Mouse (Mus musculus) midbrain, embryonic 14.5 days (tissue): ENCODE data around the gene Pwwp2a. TPM values are rescaled to one million over a fixed set of nuclear protein-coding genes. Genes with fewer than 3 reads are reported as not detected.

ENCODE experiments used
- ATAC-seq: fragments of 200-750 bp; cut with Nextera tagmentation; 2 replicates; pipeline ENCODE4 v1.8.0; 2017; ENCODE audit warnings: moderate number of reproducible peaks, moderate library complexity; ENCODE audit not compliant: low FRiP score, low TSS enrichment
- DNase-seq: peaks from one replicate; pipeline ENCODE4 v3.0.0-alpha.2; 2015
- H3K27ac ChIP-seq: fragments of 300-500 bp; sonication (generic); replicated peaks from 2 replicates; pipeline ENCODE4 v1.5.1; 2014; ENCODE audit warnings: mild to moderate bottlenecking, low read depth, low read length, moderate library complexity
- H3K27me3 ChIP-seq: fragments of 300-500 bp; sonication (generic); 2 replicates; pipeline ENCODE4 v1.6.1; 2014; ENCODE audit warnings: low read length, control low read depth, mixed read lengths; ENCODE audit not compliant: control insufficient read depth, insufficient read depth
- H3K36me3 ChIP-seq: fragments of 300-500 bp; sonication (generic); 2 replicates; pipeline ENCODE4 v1.6.1; 2014; ENCODE audit warnings: low read length, control low read depth; ENCODE audit not compliant: control insufficient read depth, insufficient read depth
- H3K4me1 ChIP-seq: fragments of 300-500 bp; sonication (generic); 2 replicates; pipeline ENCODE4 v1.6.1; 2014; ENCODE audit warnings: mild to moderate bottlenecking, antibody characterized with exemption, low read length, control low read depth; ENCODE audit not compliant: control insufficient read depth, insufficient read depth
- H3K4me2 ChIP-seq: fragments of 300-500 bp; sonication (generic); 2 replicates; pipeline ENCODE4 v1.6.1; 2014; ENCODE audit warnings: mild to moderate bottlenecking, low read length, moderate library complexity
- H3K4me3 ChIP-seq: fragments of 300-500 bp; sonication (generic); replicated peaks from 2 replicates; pipeline ENCODE4 v1.5.1; 2014; ENCODE audit warnings: low read depth, low read length
- H3K9ac ChIP-seq: fragments of 300-500 bp; sonication (generic); replicated peaks from 2 replicates; pipeline ENCODE4 v1.6.1; 2014; ENCODE audit warnings: mild to moderate bottlenecking, low read length, moderate library complexity
- H3K9me3 ChIP-seq: fragments of 300-500 bp; sonication (generic); 2 replicates; pipeline ENCODE4 v1.6.1; 2016; ENCODE audit warnings: low read length, control low read depth, mixed read lengths; ENCODE audit not compliant: control insufficient read depth
- WGBS: fragments of 180-500 bp; shearing (Covaris S2); extraction: QIAGEN DNeasy Blood & Tissue Kit; methylation state at CpG from one replicate; pipeline ENCODE4 v1.1.7; 2014; 5-methylcytosine and 5-hydroxymethylcytosine counted together
- polyA plus RNA-seq: library from polyadenylated mRNA; unstranded; fragments of >200 nt; fragmentation: Nextera tagmentation; extraction: Ambion mirVana; gene quantifications from 2 replicates; pipeline ENCODE4 v1.2.1, GENCODE M21; 2014

Pwwp2a gene
- polyA plus RNA-seq, 1 experiment from 2014 or later = 47.1 TPM

DNA sequence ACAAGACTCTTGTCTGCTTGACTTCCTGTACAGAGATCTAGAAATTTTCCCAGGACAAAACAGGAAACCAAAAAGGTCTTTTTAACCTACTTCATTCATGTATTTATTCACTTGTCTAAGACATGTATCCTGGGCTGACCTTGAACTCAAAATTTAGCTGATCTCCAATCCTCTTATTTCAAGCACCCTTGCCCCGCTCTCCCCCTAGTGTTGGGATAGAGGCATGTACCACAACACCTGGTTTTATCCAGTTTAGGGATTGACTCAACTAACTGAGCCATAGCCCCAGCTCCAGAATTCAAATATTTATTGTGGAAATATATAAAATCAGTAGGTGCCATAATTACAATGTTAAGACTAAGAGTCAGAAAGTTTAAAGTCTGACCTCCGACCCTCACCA lies 69.7 kb downstream of the Pwwp2a start:
- ATAC-seq = no peak
- 68% methylated on average over 2 of the region's 2 CpGs for WGBS

DNA sequence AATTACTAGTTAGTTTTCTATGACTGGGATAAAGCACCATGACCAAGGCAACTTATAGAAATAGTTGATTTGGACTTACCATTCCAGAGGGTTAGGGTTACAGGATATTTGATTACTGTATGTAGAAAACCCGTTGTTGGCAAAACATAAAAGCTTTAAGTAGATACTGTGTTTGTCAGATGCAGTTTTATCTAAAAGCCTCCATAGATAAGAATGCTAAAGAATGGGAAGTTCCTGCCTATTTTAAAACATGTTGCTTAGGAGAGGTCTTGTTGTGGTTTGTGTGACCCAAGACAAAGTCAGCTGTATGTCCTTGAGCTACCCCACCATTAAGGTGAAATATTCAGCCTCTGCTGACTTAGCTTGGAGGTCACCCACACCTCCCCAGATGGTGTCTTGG lies 72.8 kb downstream of the Pwwp2a start:
- H3K4me1 ChIP-seq = no peaks in the 10 kb centered on the region
- no peak overlapping the region for H3K4me3 ChIP-seq
- H3K9me3 ChIP-seq = no peaks in the 10 kb centered on the region
- H3K36me3 ChIP-seq = no peaks in the 10 kb centered on the region
- no peaks in the 10 kb centered on the region for H3K27me3 ChIP-seq
- no peak overlapping the region for H3K27ac ChIP-seq
- no peak overlapping the region for H3K4me2 ChIP-seq
- no peak overlapping the region for H3K9ac ChIP-seq
- DNase-seq = no peak
- no peak for ATAC-seq
- WGBS = 85% methylated on average over 1 of the region's 1 CpGs

More for the DNA sequence above, 69.7 kb downstream of the Pwwp2a start:
- Histone ChIP-seq H3K27ac (no peak overlapping the region), H3K4me1 (peaks cover 6% of the 10 kb centered on the region; the same call in 1 of the 2 replicates), H3K27me3 (no peaks in the 10 kb centered on the region), H3K9ac (no peak overlapping the region), H3K4me3 (no peak overlapping the region), H3K4me2 (no peak overlapping the region), H3K36me3 (no peaks in the 10 kb centered on the region), H3K9me3 (no peaks in the 10 kb centered on the region)
- no peak for DNase-seq

DNA sequence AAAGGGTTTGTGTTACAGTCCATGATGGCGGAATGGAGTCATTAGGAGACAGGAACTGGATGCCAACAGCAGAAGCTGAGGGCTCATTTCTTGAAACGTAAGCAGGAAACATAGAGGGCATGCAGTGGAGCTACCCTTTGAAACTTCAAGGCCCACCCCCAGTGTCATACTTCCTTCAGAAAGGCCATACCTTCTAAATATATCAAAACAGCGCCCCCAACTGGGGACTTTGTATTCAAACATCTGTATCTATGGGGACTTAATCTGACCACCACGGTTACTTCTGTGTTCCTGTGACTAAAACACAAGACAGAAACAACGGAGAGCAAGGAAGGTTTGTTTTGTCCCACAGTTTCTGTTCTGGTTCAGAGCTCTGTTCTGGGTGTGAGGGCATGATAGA lies 73.6 kb downstream of the Pwwp2a start:
- 74% methylated on average over 5 of the region's 5 CpGs for WGBS
- DNase-seq (no peak), ATAC-seq (no peak)
- Histone ChIP-seq H3K4me2 (no peak overlapping the region), H3K36me3 (no peaks in the 10 kb centered on the region), H3K4me1 (no peaks in the 10 kb centered on the region), H3K27me3 (no peaks in the 10 kb centered on the region), H3K9me3 (no peaks in the 10 kb centered on the region), H3K4me3 (no peak overlapping the region), H3K9ac (no peak overlapping the region), H3K27ac (no peak overlapping the region)

DNA sequence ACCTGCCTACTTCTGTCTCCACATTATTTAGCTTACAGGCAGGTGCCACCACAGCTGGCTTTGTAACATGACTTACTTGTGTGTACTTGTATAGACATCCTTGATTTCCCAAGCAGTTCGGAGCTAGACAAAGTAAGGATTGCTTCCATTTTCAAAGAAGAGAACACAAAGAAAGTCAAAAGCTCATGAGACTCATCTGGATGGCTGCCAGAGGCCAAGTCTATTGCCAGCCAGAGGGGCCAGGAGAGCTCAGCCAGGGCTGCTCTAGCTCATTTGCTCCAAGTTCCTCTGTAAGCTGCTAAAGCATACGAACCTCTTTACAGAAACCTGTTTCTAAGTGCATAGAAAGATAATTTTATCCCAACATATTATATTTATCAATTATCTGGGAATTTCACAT lies 76.6 kb downstream of the Pwwp2a start:
- Histone ChIP-seq H3K4me2 (no peak overlapping the region), H3K27me3 (no peaks in the 10 kb centered on the region), H3K27ac (no peak overlapping the region), H3K4me1 (no peaks in the 10 kb centered on the region), H3K9ac (no peak overlapping the region), H3K9me3 (no peaks in the 10 kb centered on the region), H3K36me3 (no peaks in the 10 kb centered on the region), H3K4me3 (no peak overlapping the region)
- 55% methylated on average over 2 of the region's 2 CpGs for WGBS
- DNase-seq (peak; percentile 23), ATAC-seq (no peak)

DNA sequence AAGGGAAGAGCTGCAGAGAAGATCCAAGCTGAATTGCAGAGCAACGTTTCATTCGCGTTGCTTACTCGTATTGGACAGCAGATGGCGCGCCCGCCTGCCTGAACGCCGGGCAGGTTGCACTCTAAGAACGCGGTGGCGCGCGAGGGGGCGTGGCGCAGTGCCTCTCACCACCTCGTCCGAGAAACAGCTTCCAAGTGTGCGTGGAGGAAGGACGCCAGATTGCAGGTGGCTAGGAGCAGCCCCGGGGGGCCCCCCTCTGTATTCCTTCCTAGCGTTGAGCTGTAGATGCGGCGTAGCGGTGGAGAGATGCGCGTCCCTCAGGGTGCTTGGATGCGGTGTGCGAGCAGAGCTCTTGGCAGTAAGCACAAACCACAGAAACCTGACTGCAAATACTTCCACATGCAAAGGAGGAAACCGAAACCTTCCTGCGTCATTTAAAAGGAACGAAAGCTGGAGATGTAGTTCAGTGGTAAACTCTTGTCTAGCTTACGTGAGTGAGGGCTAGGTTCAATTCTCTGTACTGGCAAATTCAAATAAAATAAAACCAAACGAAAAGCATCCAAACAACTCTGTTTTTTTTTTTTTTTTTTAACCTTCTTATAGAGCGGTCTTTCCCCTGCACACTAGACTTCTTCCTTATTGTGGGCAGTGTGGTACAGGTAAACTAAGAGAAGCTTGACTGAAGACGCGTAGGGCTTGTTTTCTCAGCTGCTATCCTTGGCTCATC lies 85.3 kb downstream of the Pwwp2a start:
- no peak overlapping the region for H3K27ac ChIP-seq

DNA sequence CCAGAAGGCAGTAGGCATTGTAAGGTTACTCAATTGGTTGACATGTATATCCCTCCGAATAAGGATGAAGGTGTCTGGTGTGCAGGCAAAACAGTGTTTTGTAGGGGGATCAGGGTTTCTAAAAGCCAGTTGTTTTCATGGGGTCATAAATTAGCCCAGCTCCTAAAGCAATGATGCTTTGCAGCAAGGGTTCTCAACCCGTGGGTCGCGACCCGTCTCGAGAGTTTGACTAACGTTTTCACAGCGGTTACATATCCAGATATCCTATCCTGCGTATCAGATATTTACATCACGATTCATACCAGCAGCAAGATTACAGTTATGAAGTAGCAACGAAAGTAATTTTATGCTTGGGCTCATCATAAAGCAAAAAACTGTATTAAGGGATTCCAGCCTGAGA lies 86.0 kb downstream of the Pwwp2a start:
- H3K36me3 ChIP-seq = no peaks in the 10 kb centered on the region
- H3K4me3 ChIP-seq = no peak overlapping the region
- no peak overlapping the region for H3K9ac ChIP-seq
- DNase-seq = no peak
- H3K4me1 ChIP-seq = no peaks in the 10 kb centered on the region
- H3K4me2 ChIP-seq = peak overlapping the region; percentile 70
- ATAC-seq = no peak
- no peaks in the 10 kb centered on the region for H3K9me3 ChIP-seq
- WGBS = 75% methylated on average over 11 of the region's 11 CpGs
- no peak overlapping the region for H3K27ac ChIP-seq
- no peaks in the 10 kb centered on the region for H3K27me3 ChIP-seq

More for the DNA sequence above, 85.3 kb downstream of the Pwwp2a start:
- peak overlapping the region; percentile 45 for H3K4me3 ChIP-seq
- no peaks in the 10 kb centered on the region for H3K4me1 ChIP-seq
- H3K27me3 ChIP-seq = no peaks in the 10 kb centered on the region
- H3K4me2 ChIP-seq = peak overlapping the region; percentile 70
- 6% methylated on average over 37 of the region's 37 CpGs for WGBS
- no peaks in the 10 kb centered on the region for H3K9me3 ChIP-seq
- H3K9ac ChIP-seq = peak overlapping the region; percentile 59
- ATAC-seq = peak; percentile 84
- DNase-seq = peak; percentile 95
- H3K36me3 ChIP-seq = no peaks in the 10 kb centered on the region

DNA sequence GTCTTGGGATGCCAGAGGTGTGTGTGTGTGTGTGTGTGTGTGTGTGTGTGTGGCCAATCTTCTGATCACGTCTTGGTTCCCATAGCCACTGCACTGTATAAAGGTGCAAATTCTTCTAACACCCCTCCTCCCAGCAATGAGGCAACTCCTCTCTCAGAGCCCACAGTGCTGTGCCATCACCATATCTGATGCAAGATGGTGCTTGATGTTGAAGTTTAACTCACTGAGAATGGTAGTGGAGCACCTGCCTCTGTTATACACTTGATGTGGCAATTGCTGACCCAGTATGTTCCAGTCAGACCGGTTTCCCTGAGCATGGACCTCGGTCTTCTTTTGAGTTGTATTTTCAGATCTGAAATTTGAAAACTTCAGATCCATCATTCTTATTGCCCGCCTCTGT lies 88.3 kb downstream of the Pwwp2a start:
- 86% methylated on average over 4 of the region's 4 CpGs for WGBS
- H3K27me3 ChIP-seq = no peaks in the 10 kb centered on the region
- no peak overlapping the region for H3K4me3 ChIP-seq
- H3K4me2 ChIP-seq = no peak overlapping the region
- ATAC-seq = no peak
- no peak for DNase-seq
- H3K9me3 ChIP-seq = no peaks in the 10 kb centered on the region
- no peak overlapping the region for H3K9ac ChIP-seq
- no peaks in the 10 kb centered on the region for H3K36me3 ChIP-seq
- no peak overlapping the region for H3K27ac ChIP-seq
- H3K4me1 ChIP-seq = no peaks in the 10 kb centered on the region

Other genes starting within 250 kb of the Pwwp2a start
- 64.1 and 68.6 TPM in 2 replicates for gene Slu7, start 248.3 kb upstream of the Pwwp2a start, polyA plus RNA-seq
- gene C1qtnf2, start 207.7 kb upstream of the Pwwp2a start, polyA plus RNA-seq = 4.8 and 7.9 TPM in 2 replicates
- gene Ccnjl, start 153.2 kb upstream of the Pwwp2a start, polyA plus RNA-seq = 11.7 and 16.2 TPM in 2 replicates
- 3.2 and 3.9 TPM in 2 replicates for gene 4933415A04Rik, start 95.0 kb upstream of the Pwwp2a start, polyA plus RNA-seq
- gene Fabp6, start 80.5 kb upstream of the Pwwp2a start, polyA plus RNA-seq = not detected in 2 replicates
- gene Ttc1, start 66.0 kb downstream of the Pwwp2a start, polyA plus RNA-seq = 74.0 and 79.3 TPM in 2 replicates
- 3.1 and 6.2 TPM in 2 replicates for gene Adra1b, start 219.2 kb downstream of the Pwwp2a start, polyA plus RNA-seq